Mouse (Mus musculus) brain, embryonic 18.5 days (tissue): ENCODE measurements around the gene Fam43b.

ENCODE experiments used
- DNase-seq: peaks from one replicate; pipeline ENCODE4 v3.0.0-alpha.2; 2012; ENCODE audit warnings: low read depth, low spot score

Gene Fam43b

GRCm38 (mm10) chr4:138395087-138395970 lies 999 bp downstream of the Fam43b start:
- no peak for DNase-seq

DNA sequence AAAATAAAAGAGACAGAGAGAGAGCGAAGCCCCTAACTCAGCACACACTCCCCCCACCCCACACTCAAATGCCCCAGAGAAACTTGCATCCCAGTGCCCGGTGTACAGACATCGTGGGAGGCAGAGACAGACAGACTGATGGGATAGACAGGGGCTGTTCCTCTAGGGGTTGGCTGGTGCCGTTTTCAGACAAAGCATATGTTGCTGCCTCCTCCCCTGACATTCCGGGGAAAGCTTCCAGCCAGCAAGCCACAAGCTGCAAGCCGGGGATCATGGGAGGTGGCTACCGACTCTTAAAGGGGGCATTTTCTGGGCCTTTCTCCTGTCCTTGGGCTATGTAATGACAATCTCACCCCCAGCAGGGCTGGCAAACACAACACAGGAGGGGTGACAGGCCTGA lies 2.6 kb downstream of the Fam43b start:
- no peak for DNase-seq

DNA sequence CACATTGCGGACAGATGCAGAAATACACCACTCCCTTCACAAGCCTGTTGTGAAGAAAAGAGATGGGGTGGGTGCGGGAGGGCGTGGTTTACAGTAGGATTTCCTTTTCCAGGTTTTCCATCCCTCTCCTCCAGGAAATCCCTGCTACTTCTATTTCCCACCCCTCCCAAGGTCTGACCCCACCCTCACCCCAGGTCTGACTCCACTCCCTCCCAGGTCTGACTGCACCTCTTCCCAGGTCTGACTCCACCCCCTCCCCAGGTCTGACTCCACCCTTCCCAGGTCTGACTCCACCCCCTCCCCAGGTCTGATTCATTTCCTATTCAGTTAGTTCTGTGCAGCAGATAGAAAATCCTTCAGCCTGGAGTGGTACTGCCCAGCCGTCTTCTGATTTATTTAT lies 12.5 kb downstream of the Fam43b start:
- no peak for DNase-seq

DNA sequence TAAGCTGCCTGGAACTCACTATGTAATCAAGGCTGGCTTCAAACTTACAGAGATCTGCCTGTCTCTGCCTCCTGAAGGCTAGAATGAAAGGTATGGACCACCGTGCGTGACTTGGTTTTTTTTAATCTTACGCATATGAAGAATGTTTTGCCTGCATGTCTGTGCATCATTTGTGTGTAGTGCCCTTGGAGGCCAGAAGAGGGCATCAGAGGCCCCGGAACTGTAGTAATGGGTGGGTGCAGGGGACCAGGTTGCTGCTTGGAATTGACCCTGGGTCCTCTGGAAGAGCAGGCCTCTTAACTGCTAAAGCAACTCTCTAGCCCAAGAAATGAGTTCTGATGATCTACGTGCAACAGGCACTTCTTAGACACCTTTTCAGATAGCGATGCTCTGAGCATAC lies 13.9 kb downstream of the Fam43b start:
- DNase-seq, result no peak

- DNase-seq, result no peak
Observed at GRCm38 (mm10) chr4:138380132-138380689, 16.1 kb downstream of the Fam43b start.

DNA sequence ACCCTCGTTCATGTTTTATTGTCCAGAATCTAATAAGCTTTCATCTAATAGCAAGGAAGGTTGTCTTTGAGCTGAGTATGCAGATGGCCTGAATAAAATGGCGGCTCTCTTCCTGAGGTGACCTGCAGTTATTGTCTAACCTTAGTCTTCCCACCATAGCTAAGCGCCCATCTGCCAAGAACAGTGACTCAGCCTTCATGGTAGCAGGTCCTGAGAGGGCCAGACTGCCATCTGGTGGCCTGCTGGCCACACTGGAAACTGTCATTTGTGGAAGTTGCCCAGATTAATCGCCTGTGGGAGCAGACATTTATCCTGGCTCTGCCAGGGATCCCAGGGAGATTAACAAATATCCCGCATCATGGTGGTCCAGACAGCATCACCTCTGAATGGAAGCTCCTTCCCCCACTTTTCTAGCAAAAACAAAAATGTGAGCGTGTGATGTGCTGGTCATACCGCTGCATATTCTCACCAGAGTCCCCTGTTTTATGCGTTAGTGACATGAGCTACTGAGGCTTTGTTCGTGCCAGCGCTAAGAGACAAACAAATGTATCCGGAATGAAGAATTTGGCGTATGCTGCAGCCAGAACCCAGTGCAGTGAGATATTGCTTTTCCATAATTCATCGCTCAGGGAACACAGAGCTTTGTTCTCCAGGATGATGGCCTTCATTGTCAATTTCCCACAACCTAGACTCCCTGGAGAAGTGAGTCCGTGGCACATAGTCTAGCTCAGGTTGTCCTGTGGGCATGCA lies 17.1 kb downstream of the Fam43b start:
- DNase-seq, result no peak

GRCm38 (mm10) chr4:138377526-138377925 lies 18.8 kb downstream of the Fam43b start:
- DNase-seq, result no peak

DNA sequence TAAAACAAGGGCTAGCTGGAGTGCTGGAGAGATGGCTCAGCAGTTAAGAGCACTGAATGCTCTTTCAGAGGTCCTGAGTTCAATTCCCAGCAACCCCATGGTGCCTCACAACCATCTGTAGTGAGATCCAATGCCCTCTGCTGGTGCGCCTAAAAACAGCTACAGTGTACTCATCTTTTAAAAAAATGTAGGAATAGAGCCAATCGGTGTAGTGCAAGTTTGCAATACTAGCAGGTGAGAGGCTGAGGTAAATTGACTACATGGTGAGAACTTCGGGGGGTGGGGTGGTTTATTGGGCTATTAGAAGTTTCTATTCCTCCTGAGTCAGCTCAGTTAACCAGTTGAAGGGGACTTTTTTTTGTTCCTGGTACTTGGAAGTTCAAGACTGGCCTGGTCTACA lies 21.2 kb downstream of the Fam43b start:
- DNase-seq, result no peak

GRCm38 (mm10) chr4:138370996-138371516 lies 25.3 kb downstream of the Fam43b start:
- no peak for DNase-seq

- DNase-seq, result no peak
Observed at GRCm38 (mm10) chr4:138368498-138369260, 27.6 kb downstream of the Fam43b start.

DNA sequence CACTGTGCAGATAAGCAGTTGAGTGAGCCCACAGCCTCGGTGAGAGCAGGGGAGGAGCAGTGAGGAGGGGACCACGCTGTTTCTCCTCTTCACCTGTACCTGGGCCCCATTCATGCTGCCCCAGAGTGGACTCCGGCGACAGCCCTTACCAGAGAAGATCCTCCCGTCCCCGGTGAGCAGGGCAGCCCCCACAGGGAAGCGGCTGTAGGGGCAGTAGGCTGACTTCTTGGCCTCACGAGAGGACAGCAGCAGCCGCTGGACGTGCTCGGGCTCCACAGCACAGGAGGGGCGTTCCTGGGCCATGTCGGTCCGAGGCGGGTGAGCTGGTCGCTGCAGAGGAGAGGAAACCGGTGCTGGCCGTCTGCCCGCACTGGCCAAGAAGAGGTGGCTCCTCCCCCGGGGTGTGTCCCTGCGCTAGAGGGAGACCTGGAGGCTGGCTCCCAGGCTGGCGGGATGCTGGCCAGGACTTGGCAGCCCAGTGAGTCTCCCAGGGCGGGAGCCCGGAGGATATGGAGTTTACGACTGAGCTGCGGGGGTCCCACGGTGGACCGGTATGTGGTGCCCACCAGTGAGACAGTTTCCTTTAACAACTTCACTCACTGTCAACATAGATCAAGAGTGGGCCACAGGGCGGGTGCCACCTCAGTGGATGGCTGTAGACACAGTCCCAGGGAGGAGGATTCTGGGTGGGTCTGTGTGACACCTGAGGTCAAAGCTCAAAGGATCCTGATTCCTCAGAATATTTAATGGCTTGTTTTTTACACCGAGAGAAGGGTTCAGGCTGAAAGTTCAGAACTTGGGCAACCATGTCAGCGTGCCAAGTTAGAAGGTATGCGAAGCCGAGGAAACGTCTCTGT lies 28.5 kb downstream of the Fam43b start, which contains the start of gene Cda:
Gene Cda (minus strand): TSS at position 352 of the 857 bp plus-strand sequence.
- no peak for DNase-seq

- no peak for DNase-seq
Observed at GRCm38 (mm10) chr4:138366561-138366960, 29.8 kb downstream of the Fam43b start.

- DNase-seq, result no peak
Observed at GRCm38 (mm10) chr4:138363511-138363910, 32.8 kb downstream of the Fam43b start.

- no peak for DNase-seq
Observed at GRCm38 (mm10) chr4:138362883-138363282, 33.4 kb downstream of the Fam43b start.

GRCm38 (mm10) chr4:138361370-138361821 lies 34.9 kb downstream of the Fam43b start:
- no peak for DNase-seq

- DNase-seq, result no peak
Observed at GRCm38 (mm10) chr4:138358176-138358575, 38.2 kb downstream of the Fam43b start.

DNA sequence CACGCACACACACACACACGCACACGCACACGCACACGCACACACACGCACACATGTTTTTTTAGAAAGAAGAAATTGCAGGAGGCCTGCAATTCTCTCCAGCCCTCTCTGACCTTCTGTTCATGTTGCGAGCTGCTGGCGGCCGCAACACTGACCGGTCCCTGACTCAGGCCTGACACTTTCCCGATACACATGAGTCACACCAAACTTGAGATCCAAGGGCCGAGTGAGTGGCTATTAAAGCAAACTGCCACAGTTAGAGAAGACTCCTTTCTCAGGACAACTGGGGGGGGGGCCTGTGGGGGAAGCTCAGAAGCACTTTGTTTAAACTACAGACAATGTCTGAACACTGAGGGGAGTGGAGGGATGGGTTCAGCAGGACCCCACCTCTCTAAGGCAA lies 39.8 kb downstream of the Fam43b start:
- no peak for DNase-seq

DNA sequence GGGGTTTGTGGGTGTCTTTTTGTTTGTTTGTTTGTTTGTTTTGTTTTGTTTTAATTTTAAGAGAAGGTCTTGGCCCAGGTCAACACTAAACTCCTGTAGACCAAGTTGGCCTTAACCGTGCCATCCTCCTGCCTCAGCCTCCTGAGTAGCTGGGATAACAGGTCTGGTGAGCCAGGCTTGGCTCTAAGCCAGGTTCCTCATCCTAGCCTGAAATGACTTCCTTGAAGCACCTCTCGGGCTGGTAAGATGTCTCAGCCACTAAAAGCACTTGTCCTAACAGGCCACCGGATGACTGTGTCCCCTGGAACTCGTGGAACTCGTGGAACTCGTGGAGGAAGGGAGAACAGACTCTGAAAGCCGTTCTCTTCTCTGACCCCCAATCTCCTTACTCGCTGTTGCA lies 40.2 kb downstream of the Fam43b start:
- DNase-seq, result no peak

- no peak for DNase-seq
Observed at GRCm38 (mm10) chr4:138355496-138355895, 40.8 kb downstream of the Fam43b start.

DNA sequence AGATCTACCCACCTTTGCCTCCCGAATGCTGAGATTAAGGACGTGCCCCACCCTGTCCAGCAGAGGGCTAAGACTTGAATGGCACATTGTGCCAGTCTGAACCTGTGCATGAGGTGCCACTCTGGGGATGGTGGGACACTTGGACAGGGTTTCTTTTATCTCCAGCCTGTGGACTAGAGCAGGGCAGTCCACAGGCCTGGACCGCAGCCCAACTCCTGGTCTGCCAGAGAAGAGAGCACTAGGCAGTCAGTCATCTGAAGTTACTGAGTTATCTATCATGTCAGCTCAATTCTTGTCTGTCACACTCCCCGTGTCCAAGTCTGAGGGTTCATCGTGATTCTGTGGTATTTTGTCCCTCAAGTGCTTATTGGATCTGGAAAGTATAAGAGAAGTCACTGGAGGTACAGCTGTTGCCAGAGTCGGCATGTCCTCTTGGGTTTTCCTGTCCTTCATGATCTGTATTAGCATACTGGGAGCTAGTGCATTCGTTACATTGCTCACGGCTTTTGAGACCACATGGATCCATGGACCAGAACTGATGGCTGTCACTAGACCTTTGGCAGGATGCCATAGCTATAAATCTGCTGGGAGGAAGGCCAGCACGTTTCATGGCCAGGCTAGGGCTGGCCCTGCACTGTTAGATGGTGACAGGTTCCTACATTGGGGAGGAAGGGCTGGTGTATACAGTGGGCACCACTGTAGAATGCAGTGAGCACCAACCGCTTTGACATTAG lies 42.7 kb downstream of the Fam43b start:
- DNase-seq, result no peak
